Mouse (Mus musculus): Measurements from ENCODE around the gene Clybl. TPM values are rescaled to one million over a fixed set of nuclear protein-coding genes. Genes with fewer than 3 reads are reported as not detected.

Clybl gene
- polyA plus RNA-seq, 2 experiments from 2014 or later: 10.6 to 11.0 TPM

- ATAC-seq: no peak
Observed at GRCm38 (mm10) chr14:122388431-122389031, 207.0 kb downstream of the Clybl start.

- ATAC-seq: no peak
Observed at GRCm38 (mm10) chr14:122389684-122390370, 208.3 kb downstream of the Clybl start.

- ATAC-seq: no peak
Observed at GRCm38 (mm10) chr14:122390935-122391334, 209.4 kb downstream of the Clybl start.

- ATAC-seq: no peak
Observed at GRCm38 (mm10) chr14:122393119-122393518, 211.6 kb downstream of the Clybl start.

GRCm38 (mm10) chr14:122398676-122399075 lies 217.2 kb downstream of the Clybl start:
- ATAC-seq: no peak

GRCm38 (mm10) chr14:122399906-122400305 lies 218.4 kb downstream of the Clybl start:
- no peak for ATAC-seq

- no peak for ATAC-seq
Observed at GRCm38 (mm10) chr14:122401886-122402285, 220.4 kb downstream of the Clybl start.

- ATAC-seq: no peak
Observed at GRCm38 (mm10) chr14:122402716-122403258, 221.3 kb downstream of the Clybl start.

- ATAC-seq: no peak
Observed at GRCm38 (mm10) chr14:122403422-122403940, 222.0 kb downstream of the Clybl start.

- ATAC-seq: no peak
Observed at GRCm38 (mm10) chr14:122404596-122405154, 223.2 kb downstream of the Clybl start.

- ATAC-seq: no peak
Observed at GRCm38 (mm10) chr14:122405236-122405635, 223.7 kb downstream of the Clybl start.

- ATAC-seq: no peak
Observed at GRCm38 (mm10) chr14:122405897-122406540, 224.5 kb downstream of the Clybl start.

- no peak for ATAC-seq
Observed at GRCm38 (mm10) chr14:122406541-122407219, 225.2 kb downstream of the Clybl start.

- ATAC-seq: no peak
Observed at GRCm38 (mm10) chr14:122412841-122413541, 231.5 kb downstream of the Clybl start.

GRCm38 (mm10) chr14:122413542-122413928 lies 232.0 kb downstream of the Clybl start:
- no peak for ATAC-seq

- no peak for ATAC-seq
Observed at GRCm38 (mm10) chr14:122414786-122415185, 233.3 kb downstream of the Clybl start.

- no peak for ATAC-seq
Observed at GRCm38 (mm10) chr14:122416166-122416771, 234.8 kb downstream of the Clybl start.

- no peak for ATAC-seq
Observed at GRCm38 (mm10) chr14:122424441-122424840, 242.9 kb downstream of the Clybl start.

GRCm38 (mm10) chr14:122426529-122427203 lies 245.2 kb downstream of the Clybl start:
- ATAC-seq: no peak

GRCm38 (mm10) chr14:122427204-122427560 lies 245.7 kb downstream of the Clybl start:
- ATAC-seq: no peak

- no peak for ATAC-seq
Observed at GRCm38 (mm10) chr14:122427654-122428053, 246.2 kb downstream of the Clybl start.
